Mouse (Mus musculus): ENCODE data around the gene Kcnk12.

The Kcnk12 gene

GRCm38 (mm10) chr17:87787711-87788110 is 10.1 kb downstream of the Kcnk12 start:
- no peak for DNase-seq (ENCODE audit: inconsistent age in 2 of 2, low spot score in 1 of 2)

GRCm38 (mm10) chr17:87785721-87786120 is 12.1 kb downstream of the Kcnk12 start:
- DNase-seq (ENCODE audit: inconsistent age in 2 of 2, low spot score in 1 of 2) = no peak

GRCm38 (mm10) chr17:87784911-87785310 is 12.9 kb downstream of the Kcnk12 start:
- DNase-seq (ENCODE audit: inconsistent age in 2 of 2, low spot score in 1 of 2) = no peak

- DNase-seq (ENCODE audit: inconsistent age in 2 of 2, low spot score in 1 of 2) = no peak
These were observed 13.5 kb downstream of the Kcnk12 start for GRCm38 (mm10) chr17:87784141-87784831.

GRCm38 (mm10) chr17:87781244-87781643 is 16.6 kb downstream of the Kcnk12 start:
- no peak for DNase-seq (ENCODE audit: inconsistent age in 2 of 2, low spot score in 1 of 2)

- DNase-seq (ENCODE audit: inconsistent age in 2 of 2, low spot score in 1 of 2) = no peak
These were observed 17.6 kb downstream of the Kcnk12 start for GRCm38 (mm10) chr17:87780164-87780563.

GRCm38 (mm10) chr17:87774982-87775381 is 22.8 kb downstream of the Kcnk12 start:
- DNase-seq (ENCODE audit: inconsistent age in 2 of 2, low spot score in 1 of 2) = no peak

- no peak for DNase-seq (ENCODE audit: inconsistent age in 2 of 2, low spot score in 1 of 2)
These were observed 24.6 kb downstream of the Kcnk12 start for GRCm38 (mm10) chr17:87773175-87773574.

GRCm38 (mm10) chr17:87770766-87771165 is 27.0 kb downstream of the Kcnk12 start:
- DNase-seq (ENCODE audit: inconsistent age in 2 of 2, low spot score in 1 of 2) = peak; percentile 19 to 37

GRCm38 (mm10) chr17:87766888-87767287 is 30.9 kb downstream of the Kcnk12 start:
- no peak for DNase-seq (ENCODE audit: inconsistent age in 2 of 2, low spot score in 1 of 2)

- DNase-seq (ENCODE audit: inconsistent age in 2 of 2, low spot score in 1 of 2) = no peak
These were observed 32.8 kb downstream of the Kcnk12 start for GRCm38 (mm10) chr17:87765031-87765430.

- peak; percentile 39 to 46 for DNase-seq (ENCODE audit: inconsistent age in 2 of 2, low spot score in 1 of 2)
These were observed 34.6 kb downstream of the Kcnk12 start for GRCm38 (mm10) chr17:87763146-87763545.

- peak in 1 of 2 experiments; percentile 31 for DNase-seq (ENCODE audit: inconsistent age in 2 of 2, low spot score in 1 of 2)
These were observed 37.5 kb downstream of the Kcnk12 start for GRCm38 (mm10) chr17:87760315-87760714.

- DNase-seq (ENCODE audit: inconsistent age in 2 of 2, low spot score in 1 of 2) = peak; percentile 30 to 72
These were observed 51.6 kb downstream of the Kcnk12 start for GRCm38 (mm10) chr17:87745926-87746888.

- DNase-seq (ENCODE audit: inconsistent age in 2 of 2, low spot score in 1 of 2) = no peak
These were observed 52.5 kb downstream of the Kcnk12 start for GRCm38 (mm10) chr17:87744985-87745925.

- DNase-seq (ENCODE audit: inconsistent age in 2 of 2, low spot score in 1 of 2) = no peak
These were observed 58.0 kb downstream of the Kcnk12 start for GRCm38 (mm10) chr17:87739835-87740234.

GRCm38 (mm10) chr17:87737144-87737543 is 60.6 kb downstream of the Kcnk12 start:
- no peak for DNase-seq (ENCODE audit: inconsistent age in 2 of 2, low spot score in 1 of 2)

GRCm38 (mm10) chr17:87734471-87734870 is 63.3 kb downstream of the Kcnk12 start:
- DNase-seq (ENCODE audit: inconsistent age in 2 of 2, low spot score in 1 of 2) = no peak

GRCm38 (mm10) chr17:87731962-87732361 is 65.8 kb downstream of the Kcnk12 start:
- no peak for DNase-seq (ENCODE audit: inconsistent age in 2 of 2, low spot score in 1 of 2)

GRCm38 (mm10) chr17:87726489-87727356 is 71.1 kb downstream of the Kcnk12 start:
- DNase-seq (ENCODE audit: inconsistent age in 2 of 2, low spot score in 1 of 2) = no peak
